Comparison of ENCODE assay signal across 9 mouse cellular contexts in the genomic region with DNA sequence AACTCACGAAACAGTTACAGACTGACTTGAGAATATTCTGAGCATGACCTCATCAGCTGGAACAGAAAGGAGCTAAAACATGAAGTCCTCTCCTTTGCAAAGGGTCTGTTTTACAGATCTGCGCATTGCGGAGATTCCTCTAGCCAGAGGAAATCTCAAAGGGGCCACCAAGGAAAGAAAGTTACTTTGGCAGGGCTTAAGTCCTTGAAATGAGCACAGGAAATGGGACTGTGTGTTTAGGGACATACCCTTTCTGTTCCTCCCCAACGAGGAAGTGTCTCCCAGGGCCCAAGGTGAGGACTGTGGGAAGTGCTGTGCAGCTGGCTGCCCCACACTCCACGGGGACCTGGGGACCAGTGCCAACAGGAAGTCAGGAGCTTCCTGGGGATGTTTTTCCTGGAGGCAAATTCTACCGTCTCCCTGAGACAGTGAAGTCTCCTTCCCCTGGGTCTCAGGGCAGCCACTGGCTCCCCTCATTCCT. TPM values are rescaled to one million over a fixed set of nuclear protein-coding genes. Genes with fewer than 3 reads are reported as not detected.
DNase-seq lines count a peak whose midpoint lies in the region; ATAC-seq and TF ChIP-seq lines count a peak whose summit lies in the region.
"Had no signal": no experiment of that assay in that cellular context is flagged by ENCODE, and none has a peak within 500 bp of the region (broad histone marks: within the 10 kb centered on the region; RNA-seq: fewer than 3 reads in every experiment).

No protein-coding gene starts in this region.

- intact Hi-C loops in gastrocnemius, postnatal 36 days (cut with DNase I), result no loop called here

- peak overlapping the region; percentile 24; the same call in 1 of the 2 replicates for H3K27ac ChIP-seq in neural tube, embryonic 11.5 days (ENCODE audit: low read depth, low read length)
- peak overlapping the region; percentile 78 for H3K27ac ChIP-seq in intestine, embryonic 16.5 days (ENCODE audit: low read length)

- no peak for TF ChIP-seq POLR2A in lung, adult 2 months (IDR thresholded peaks at IDR 0.05; ENCODE audit: borderline replicate concordance, extremely low read depth, low read depth, low read length)

- H3K36me3 ChIP-seq in neural tube, embryonic 11.5 days (ENCODE audit: control insufficient read depth, insufficient read depth, low read length), result no peaks in the 10 kb centered on the region
- H3K36me3 ChIP-seq in intestine, embryonic 16.5 days (ENCODE audit: control insufficient read depth, insufficient read depth, low read length), result no peaks in the 10 kb centered on the region

- H3K4me2 ChIP-seq in neural tube, embryonic 11.5 days (ENCODE audit: low read depth), result no peak overlapping the region
- H3K4me2 ChIP-seq in intestine, embryonic 16.5 days (ENCODE audit: low read depth, low read length), result peak overlapping the region; percentile 27

- DNase-seq in neural tube, embryonic 11.5 days (ENCODE audit: low spot score), result no peak
- no peak for DNase-seq in neural tube, embryonic 10.5 days (ENCODE audit: extremely low spot score, low spot score)
- DNase-seq in gastrocnemius, postnatal 36 days, result peak; percentile 68 to 71
- DNase-seq in lung, adult 2 months, result peak; percentile 67
- DNase-seq in skeletal muscle tissue, adult 2 months (ENCODE audit: low read depth, low spot score), result peak; percentile 73
- DNase-seq in cerebellum, adult 18-20 months, result no peak
- DNase-seq in right cerebral cortex, adult 18-20 months, result no peak

- no peaks in the 10 kb centered on the region for H3K27me3 ChIP-seq in neural tube, embryonic 11.5 days (ENCODE audit: control insufficient read depth, insufficient read depth, low read length)
- H3K27me3 ChIP-seq in intestine, embryonic 16.5 days (replicated peaks; ENCODE audit: control insufficient read depth, insufficient read depth, low read length), result no peaks in the 10 kb centered on the region

- H3K4me3 ChIP-seq in neural tube, embryonic 11.5 days (ENCODE audit: low read depth, low read length), result no peak overlapping the region
- no peak overlapping the region for H3K4me3 ChIP-seq in intestine, embryonic 16.5 days (ENCODE audit: low read length)
- no peak overlapping the region for H3K4me3 ChIP-seq in lung, adult 2 months (replicated peaks; ENCODE audit: extremely low read depth, low read depth, low read length)

- H3K9me3 ChIP-seq in neural tube, embryonic 11.5 days (ENCODE audit: control insufficient read depth, low read length), result no peaks in the 10 kb centered on the region
- H3K9me3 ChIP-seq in intestine, embryonic 16.5 days (ENCODE audit: control insufficient read depth, low read length), result no peaks in the 10 kb centered on the region
- H3K9me3 ChIP-seq: G1E had no signal

- WGBS in neural tube, embryonic 11.5 days, result 48% methylated on average over 6 of the region's 6 CpGs
- WGBS in intestine, embryonic 16.5 days, result 18% methylated on average over 6 of the region's 6 CpGs
- 3% methylated on average over 6 of the region's 6 CpGs for WGBS in lung, adult 2 months

- peaks cover 30% of the 10 kb centered on the region for H3K4me1 ChIP-seq in neural tube, embryonic 11.5 days (ENCODE audit: control insufficient read depth, insufficient read depth, low read length)
- H3K4me1 ChIP-seq in intestine, embryonic 16.5 days (ENCODE audit: control insufficient read depth, insufficient read depth, low read length), result peaks cover 62% of the 10 kb centered on the region
- H3K4me1 ChIP-seq in lung, adult 2 months (ENCODE audit: control insufficient read depth, insufficient read depth, low read length), result peaks cover 44% of the 10 kb centered on the region

- no peak overlapping the region for H3K9ac ChIP-seq in neural tube, embryonic 11.5 days (ENCODE audit: low read length)
- H3K9ac ChIP-seq in intestine, embryonic 16.5 days (ENCODE audit: low read depth, low read length), result peak overlapping the region; percentile 57; the same call in 1 of the 2 replicates

- ATAC-seq in neural tube, embryonic 11.5 days (ENCODE audit: insufficient read depth, low FRiP score, low TSS enrichment), result no peak
- ATAC-seq in intestine, embryonic 16.5 days, result peak; percentile 52

- no peak for TF ChIP-seq CTCF in lung, adult 2 months (IDR thresholded peaks at IDR 0.05; ENCODE audit: insufficient read depth, low read length)

RNA-seq across cellular contexts. Expression of gene Qrfp, which starts 40.7 kb away (rescaled TPM):
- polyA plus RNA-seq in neural tube, embryonic 11.5 days (2014; fragmentation: Nextera tagmentation; extraction: Ambion mirVana), result 0.09 and 0.31 TPM in 2 replicates
- not detected for total RNA-seq in gastrocnemius, postnatal 36 days (2021)
- 0.07 TPM in 1 of 2 replicates, not detected in the other for polyA plus RNA-seq in intestine, embryonic 16.5 days (2015; fragmentation: Nextera tagmentation; extraction: Ambion mirVana)
- polyA plus RNA-seq in lung, adult 2 months (2012; rRNA removed), result 0.12 and 0.13 TPM in 2 replicates
- polyA plus RNA-seq: G1E had no signal

Comparison
In these comparisons a context has a peak if more than half of its experiments do, and no peak if none do; other contexts are left out.
1. DNase-seq: peak in gastrocnemius, postnatal 36 days (2 of 2), lung, adult 2 months (single experiment) and skeletal muscle tissue, adult 2 months (single experiment); none in neural tube, embryonic 11.5 days (single experiment), neural tube, embryonic 10.5 days (single experiment), cerebellum, adult 18-20 months (0 of 2) and right cerebral cortex, adult 18-20 months (single experiment).